Mouse (Mus musculus) olfactory bulb, adult 2 months (tissue): ENCODE measurements around the gene Gm4952.

ENCODE experiments used
- CTCF ChIP-seq: fragments of 200-500 bp; IDR thresholded peaks from 2 replicates; pipeline ENCODE4 v1.5.1; 2012; ENCODE audit warnings: low read depth, mild to moderate bottlenecking, low read length, moderate library complexity; ENCODE audit not compliant: insufficient read depth
- POLR2A ChIP-seq: fragments of 200-500 bp; IDR thresholded peaks from 2 replicates; pipeline ENCODE4 v1.6.1; 2012; ENCODE audit warnings: mild to moderate bottlenecking, low read depth, low read length, moderate library complexity; ENCODE audit not compliant: insufficient read depth

DNA sequence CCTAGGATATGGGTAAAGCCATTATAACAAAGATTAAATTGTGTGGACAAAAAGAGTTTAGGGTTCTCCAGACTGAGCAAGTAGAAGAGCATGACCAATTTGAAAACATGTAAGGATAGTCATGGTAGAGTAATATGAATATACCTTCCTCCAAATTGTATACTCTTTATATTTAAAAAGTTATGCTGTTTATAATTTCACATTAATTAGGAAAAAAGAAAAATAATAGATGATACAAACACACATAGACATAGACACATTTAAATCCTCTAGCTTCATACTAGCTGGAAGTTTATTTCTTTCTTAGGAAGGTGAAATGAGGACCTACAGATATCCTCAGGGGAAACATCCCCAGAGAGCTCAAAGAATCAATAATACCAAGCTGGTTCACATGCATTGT lies 70.4 kb downstream of the Gm4952 start, which contains the start of gene Olfr1442:
- no peak for TF ChIP-seq CTCF
- TF ChIP-seq POLR2A, result no peak
